Mouse (Mus musculus) lung, adult 2 months (tissue): Measurements from ENCODE around the gene Mlh3.

Experiments used
- CTCF ChIP-seq: fragments of 200-500 bp; IDR thresholded peaks from 2 replicates; pipeline ENCODE4 v1.5.1; 2011; ENCODE audit warnings: mild to moderate bottlenecking, low read length, control low read depth; ENCODE audit not compliant: insufficient read depth
- POLR2A ChIP-seq: fragments of 200-500 bp; IDR thresholded peaks from 2 replicates; pipeline ENCODE4 v1.6.1; 2011; ENCODE audit warnings: low read depth, mild to moderate bottlenecking, control low read depth, low read length, borderline replicate concordance; ENCODE audit errors: extremely low read depth

DNA sequence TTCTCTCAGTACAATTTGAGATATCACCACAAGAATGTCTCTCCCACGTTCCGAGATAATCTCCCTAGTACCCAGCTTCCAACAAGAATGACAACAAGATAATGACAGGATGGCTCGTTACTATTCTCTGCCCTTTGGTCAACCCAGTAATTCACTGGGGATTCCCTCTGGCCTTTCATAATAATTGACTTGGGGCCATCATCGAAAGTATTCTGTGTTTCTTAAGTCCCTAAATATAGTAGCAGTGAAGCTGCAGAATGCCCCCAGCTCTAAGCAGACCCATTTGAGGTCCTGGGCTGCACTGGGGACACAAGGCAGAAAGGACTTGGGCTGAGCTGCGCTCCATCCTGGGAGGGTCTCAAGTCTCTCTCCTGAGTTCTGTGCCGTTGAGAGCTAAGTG is 21.9 kb upstream of the Mlh3 start:
- no peak for TF ChIP-seq POLR2A
- TF ChIP-seq CTCF = no peak
